In the genomic region with DNA sequence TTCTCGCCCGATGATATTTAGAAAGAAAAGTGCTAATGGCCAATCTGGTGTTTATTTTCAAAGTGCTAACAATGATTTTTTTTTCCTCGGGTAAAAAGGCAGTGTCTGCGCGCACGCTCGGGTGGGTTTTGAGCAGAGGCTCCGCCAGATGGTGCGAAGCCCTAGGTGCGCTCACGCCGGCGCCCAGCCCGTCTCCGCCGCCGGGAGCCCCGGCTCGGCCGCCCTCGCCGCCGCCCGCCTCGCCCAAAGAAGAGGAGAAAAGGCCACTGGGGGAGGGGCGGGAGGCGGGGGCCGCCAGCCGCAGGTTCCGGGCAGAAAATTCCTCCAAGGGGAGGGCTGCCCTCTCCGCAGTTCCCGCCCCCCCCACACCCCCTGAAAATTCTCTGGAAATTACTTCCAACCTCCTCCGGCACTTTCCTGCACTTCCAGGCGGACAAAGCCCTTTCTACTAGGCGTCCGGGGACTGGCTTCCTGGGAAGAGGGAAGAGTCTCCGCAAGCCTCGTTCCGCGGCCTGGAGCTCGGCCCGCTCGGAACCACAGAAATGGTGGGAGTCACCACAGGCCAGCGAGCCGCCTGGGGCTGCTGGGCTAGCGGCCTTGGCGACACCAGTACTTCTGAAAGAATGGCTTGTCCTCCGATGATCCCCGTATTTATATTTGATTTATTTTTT, we compare ENCODE assay signal across 8 mouse cellular contexts. TPM values are rescaled to one million over a fixed set of nuclear protein-coding genes. Genes with fewer than 3 reads are reported as not detected.
A peak's percentile ranks its signal among the peaks of the same experiment; 100 is the strongest.
DNase-seq lines count a peak whose midpoint lies in the region; ATAC-seq lines count a peak whose summit lies in the region.

No protein-coding gene starts in this region.

- no peaks in the 10 kb centered on the region for H3K36me3 ChIP-seq in liver, embryonic 11.5 days (ENCODE audit: control insufficient read depth, insufficient read depth, low read length)
- H3K36me3 ChIP-seq in embryonic facial prominence, embryonic 13.5 days = 0 out of 2 replicates have a peak, but pooled peaks cover 5% of the 10 kb centered on the region
- H3K36me3 ChIP-seq in midbrain, embryonic 11.5 days (ENCODE audit: control insufficient read depth, insufficient read depth, low read length) = no peaks in the 10 kb centered on the region

- no peak for ATAC-seq in liver, embryonic 11.5 days (replicated peaks; ENCODE audit: low FRiP score)
- ATAC-seq in embryonic facial prominence, embryonic 13.5 days (ENCODE audit: insufficient number of reproducible peaks, insufficient read depth, low FRiP score, low TSS enrichment, low read depth) = no peak
- ATAC-seq in midbrain, embryonic 11.5 days (ENCODE audit: low FRiP score) = no peak

- H3K4me3 ChIP-seq in liver, embryonic 11.5 days (ENCODE audit: low read depth, low read length) = peak overlapping the region; percentile 34
- H3K4me3 ChIP-seq in embryonic facial prominence, embryonic 13.5 days = peak overlapping the region; percentile 78
- H3K4me3 ChIP-seq in midbrain, embryonic 11.5 days (ENCODE audit: low read depth, low read length) = peak overlapping the region; percentile 74

- DNase-seq in liver, embryonic 11.5 days (ENCODE audit: low spot score) = no peak
- DNase-seq in liver = no peak
- peak; percentile 58 for DNase-seq in heart, postnatal 4 days
- DNase-seq in midbrain, embryonic 11.5 days (ENCODE audit: low spot score, missing footprints) = peak; percentile 96
- no peak for DNase-seq in right cerebral cortex, postnatal 14 days
- no peak for DNase-seq in left cerebral cortex, adult 8-10 months (ENCODE audit: low spot score in 2 of 2)
- DNase-seq in layer of hippocampus, postnatal 14 days (ENCODE audit: low spot score in 2 of 2) = no peak

- 1% methylated on average over 47 of the region's 49 CpGs for WGBS in liver, embryonic 11.5 days
- WGBS in embryonic facial prominence, embryonic 13.5 days = under 1% methylated on average over 49 of the region's 49 CpGs
- under 1% methylated on average over 47 of the region's 49 CpGs for WGBS in midbrain, embryonic 11.5 days

- no peak overlapping the region for H3K27ac ChIP-seq in liver, embryonic 11.5 days (ENCODE audit: low read depth, low read length)
- H3K27ac ChIP-seq in embryonic facial prominence, embryonic 13.5 days = peak overlapping the region; percentile 79
- peak overlapping the region; percentile 82 for H3K27ac ChIP-seq in midbrain, embryonic 11.5 days (ENCODE audit: low read depth, low read length)

- H3K4me1 ChIP-seq in liver, embryonic 11.5 days (replicated peaks; ENCODE audit: control insufficient read depth, insufficient read depth, low read length) = peaks cover 18% of the 10 kb centered on the region
- peaks cover 30% of the 10 kb centered on the region for H3K4me1 ChIP-seq in embryonic facial prominence, embryonic 13.5 days
- peaks cover 27% of the 10 kb centered on the region for H3K4me1 ChIP-seq in midbrain, embryonic 11.5 days (ENCODE audit: control insufficient read depth, insufficient read depth, low read length)

- no peaks in the 10 kb centered on the region for H3K9me3 ChIP-seq in liver, embryonic 11.5 days (ENCODE audit: control insufficient read depth, low read length)
- H3K9me3 ChIP-seq in embryonic facial prominence, embryonic 13.5 days = no peaks in the 10 kb centered on the region
- H3K9me3 ChIP-seq in midbrain, embryonic 11.5 days (ENCODE audit: control insufficient read depth, low read length) = no peaks in the 10 kb centered on the region

- H3K4me2 ChIP-seq in liver, embryonic 11.5 days = peak overlapping the region; percentile 55
- peak overlapping the region; percentile 91 for H3K4me2 ChIP-seq in embryonic facial prominence, embryonic 13.5 days
- peak overlapping the region; percentile 82 for H3K4me2 ChIP-seq in midbrain, embryonic 11.5 days

- H3K27me3 ChIP-seq in liver, embryonic 11.5 days (replicated peaks; ENCODE audit: control insufficient read depth, insufficient read depth, low read length) = peaks cover 92% of the 10 kb centered on the region
- H3K27me3 ChIP-seq in embryonic facial prominence, embryonic 13.5 days = peaks cover 88% of the 10 kb centered on the region
- peaks cover 54% of the 10 kb centered on the region for H3K27me3 ChIP-seq in midbrain, embryonic 11.5 days (ENCODE audit: control insufficient read depth, insufficient read depth, low read length)

- no peak overlapping the region for H3K9ac ChIP-seq in liver, embryonic 11.5 days (ENCODE audit: low read depth, low read length)
- peak overlapping the region; percentile 83 for H3K9ac ChIP-seq in embryonic facial prominence, embryonic 13.5 days
- peak overlapping the region; percentile 77 for H3K9ac ChIP-seq in midbrain, embryonic 11.5 days (ENCODE audit: low read length)

RNA-seq across cellular contexts. Expression of a gene that starts 4.0 kb away (rescaled TPM):
- polyA plus RNA-seq in liver, embryonic 11.5 days (2014; fragmentation: Nextera tagmentation; extraction: Ambion mirVana) = 0.55 and 0.83 TPM in 2 replicates
- 8.6 and 11.6 TPM in 2 replicates for polyA plus RNA-seq in embryonic facial prominence, embryonic 13.5 days (2015; fragmentation: Nextera tagmentation; extraction: Ambion mirVana)
- 10 to 100 TPM; 18.7 to 20.1 TPM for total RNA-seq in heart, postnatal 4 days (2021)
- polyA plus RNA-seq in midbrain, embryonic 11.5 days (2014; fragmentation: Nextera tagmentation; extraction: Ambion mirVana) = 11.2 and 12.7 TPM in 2 replicates
- total RNA-seq in left cerebral cortex, adult 8-10 months (2022) = 1 to 10 TPM in 2 of 4 experiments, under 1 TPM in 2; 0.64 to 2.6 (median 1.1) TPM
- total RNA-seq in layer of hippocampus, postnatal 14 days (2021) = 1 to 10 TPM; 1.8 to 2.2 TPM

Comparison
In these comparisons a context has a peak if more than half of its experiments do, and no peak if none do; other contexts are left out.
1. DNase-seq: peak in heart, postnatal 4 days (single experiment) and midbrain, embryonic 11.5 days (single experiment); none in liver, embryonic 11.5 days (single experiment), liver (single experiment), right cerebral cortex, postnatal 14 days (single experiment), left cerebral cortex, adult 8-10 months (0 of 2) and layer of hippocampus, postnatal 14 days (0 of 2).
2. RNA of a gene that starts 4.0 kb away (total RNA-seq): 18.7 to 20.1 TPM in heart, postnatal 4 days; 1.8 to 2.2 TPM in layer of hippocampus, postnatal 14 days and 0.64 to 2.6 TPM in left cerebral cortex, adult 8-10 months; every median in the first group is over 4 times any median in the second.
3. Peak in every context shown above with its lines, with median percentiles within 50 percentile points of each other: H3K4me2 ChIP-seq and H3K4me3 ChIP-seq.